Mouse (Mus musculus): ENCODE data around the gene Ccz1. TPM values are rescaled to one million over a fixed set of nuclear protein-coding genes. Genes with fewer than 3 reads are reported as not detected.

Gene Ccz1
- polyA plus RNA-seq, 1 experiment, result 13.4 TPM

DNA sequence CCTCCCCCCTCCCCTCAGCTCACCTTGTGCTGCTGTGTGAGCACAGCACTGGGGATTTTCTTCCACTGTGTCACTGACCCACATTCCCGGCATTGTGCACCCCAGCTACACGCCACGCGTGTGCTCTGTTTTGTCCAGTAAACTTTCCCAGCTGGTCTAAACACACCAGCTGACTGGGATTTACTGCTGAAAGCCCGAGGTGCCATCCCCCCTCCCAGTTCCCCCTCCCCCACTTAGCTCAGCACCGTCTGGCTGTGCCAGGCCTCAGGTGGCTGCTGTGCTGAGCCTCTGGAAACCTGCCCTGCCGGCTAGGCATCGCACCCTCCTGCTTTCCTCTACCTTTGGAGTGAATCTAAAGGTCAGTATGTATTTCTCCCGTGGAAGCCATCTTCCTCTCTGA, 33.8 kb downstream of the Ccz1 start:
- Histone ChIP-seq H3K4me1 (ENCODE audit: control insufficient read depth, insufficient read depth, low read length) (no peaks in the 10 kb centered on the region), H3K4me3 (replicated peaks; ENCODE audit: extremely low read depth, low read depth, low read length) (no peak overlapping the region)
- 33% methylated on average over 9 of the region's 9 CpGs for WGBS
- TF ChIP-seq CTCF (IDR thresholded peaks at IDR 0.05; ENCODE audit: insufficient read depth, low read length), result no peak
- no peak for DNase-seq

GRCm38 (mm10) chr5:143976726-143977431, 37.8 kb downstream of the Ccz1 start:
- Histone ChIP-seq H3K4me3 (replicated peaks; ENCODE audit: extremely low read depth, low read depth, low read length) (no peak overlapping the region), H3K4me1 (ENCODE audit: control insufficient read depth, insufficient read depth, low read length) (no peaks in the 10 kb centered on the region; the same call in 1 of the 2 replicates)
- TF ChIP-seq CTCF (IDR thresholded peaks at IDR 0.05; ENCODE audit: insufficient read depth, low read length) (no peak), POLR2A (IDR thresholded peaks at IDR 0.05; ENCODE audit: borderline replicate concordance, extremely low read depth, low read depth, low read length) (no peak)
- 57% methylated on average over 16 of the region's 16 CpGs for WGBS
- DNase-seq, result no peak

- Histone ChIP-seq H3K4me1 (ENCODE audit: control insufficient read depth, insufficient read depth, low read length) (no peaks in the 10 kb centered on the region; the same call in 1 of the 2 replicates), H3K4me3 (replicated peaks; ENCODE audit: extremely low read depth, low read depth, low read length) (no peak overlapping the region)
- 83% methylated on average over 11 of the region's 11 CpGs for WGBS
- DNase-seq, result no peak
- TF ChIP-seq POLR2A (IDR thresholded peaks at IDR 0.05; ENCODE audit: borderline replicate concordance, extremely low read depth, low read depth, low read length), result no peak
Observed at GRCm38 (mm10) chr5:143976232-143976631, 38.4 kb downstream of the Ccz1 start.

DNA sequence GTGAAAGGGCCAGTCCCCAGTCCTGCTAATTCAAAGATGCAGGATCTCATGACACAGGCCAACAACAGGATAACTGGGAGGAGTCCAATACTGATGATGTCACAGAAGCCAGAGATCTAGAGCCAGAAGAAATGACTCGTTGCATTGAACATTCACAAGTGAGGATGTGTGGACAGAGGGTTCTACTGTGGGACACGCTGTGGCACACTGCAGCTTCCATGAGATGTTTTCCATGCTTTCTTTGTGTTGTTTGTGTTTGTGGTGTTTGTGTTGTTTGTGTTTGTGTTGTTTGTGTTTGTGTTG, 39.1 kb downstream of the Ccz1 start:
- TF ChIP-seq POLR2A (IDR thresholded peaks at IDR 0.05; ENCODE audit: borderline replicate concordance, extremely low read depth, low read depth, low read length) (no peak), CTCF (IDR thresholded peaks at IDR 0.05; ENCODE audit: insufficient read depth, low read length) (no peak; the same call in 1 of the 2 replicates)
- 33% methylated on average over 2 of the region's 2 CpGs for WGBS
- Histone ChIP-seq H3K4me1 (ENCODE audit: control insufficient read depth, insufficient read depth, low read length) (no peaks in the 10 kb centered on the region; the same call in 1 of the 2 replicates), H3K4me3 (replicated peaks; ENCODE audit: extremely low read depth, low read depth, low read length) (no peak overlapping the region)
- DNase-seq, result no peak

- H3K4me3 ChIP-seq (replicated peaks; ENCODE audit: extremely low read depth, low read depth, low read length), result no peak overlapping the region
- no peaks in the 10 kb centered on the region; the same call in 1 of the 2 replicates for H3K4me1 ChIP-seq (ENCODE audit: control insufficient read depth, insufficient read depth, low read length)
- no peak for TF ChIP-seq POLR2A (IDR thresholded peaks at IDR 0.05; ENCODE audit: borderline replicate concordance, extremely low read depth, low read depth, low read length)
- TF ChIP-seq CTCF (IDR thresholded peaks at IDR 0.05; ENCODE audit: insufficient read depth, low read length), result peak; percentile 90
- 51% methylated on average over 4 of the region's 4 CpGs for WGBS
- peak; percentile 50 for DNase-seq
Observed at GRCm38 (mm10) chr5:143974931-143975630, 39.6 kb downstream of the Ccz1 start.

GRCm38 (mm10) chr5:143972628-143973027, 42.0 kb downstream of the Ccz1 start:
- H3K4me1 ChIP-seq (ENCODE audit: control insufficient read depth, insufficient read depth, low read length), result no peaks in the 10 kb centered on the region; the same call in 1 of the 2 replicates
- DNase-seq, result no peak
- WGBS, result 34% methylated on average over 3 of the region's 3 CpGs
- H3K4me3 ChIP-seq (replicated peaks; ENCODE audit: extremely low read depth, low read depth, low read length), result no peak overlapping the region
- TF ChIP-seq POLR2A (IDR thresholded peaks at IDR 0.05; ENCODE audit: borderline replicate concordance, extremely low read depth, low read depth, low read length), result no peak
- TF ChIP-seq CTCF (IDR thresholded peaks at IDR 0.05; ENCODE audit: insufficient read depth, low read length), result no peak

GRCm38 (mm10) chr5:143966671-143967070, 48.0 kb downstream of the Ccz1 start:
- no peak for DNase-seq
- TF ChIP-seq CTCF (IDR thresholded peaks at IDR 0.05; ENCODE audit: insufficient read depth, low read length) (no peak), POLR2A (IDR thresholded peaks at IDR 0.05; ENCODE audit: borderline replicate concordance, extremely low read depth, low read depth, low read length) (no peak)
- Histone ChIP-seq H3K4me3 (replicated peaks; ENCODE audit: extremely low read depth, low read depth, low read length) (no peak overlapping the region), H3K4me1 (ENCODE audit: control insufficient read depth, insufficient read depth, low read length) (no peaks in the 10 kb centered on the region)
- WGBS, result 89% methylated on average over 12 of the region's 12 CpGs

- DNase-seq, result no peak
- Histone ChIP-seq H3K4me3 (replicated peaks; ENCODE audit: extremely low read depth, low read depth, low read length) (no peak overlapping the region), H3K4me1 (ENCODE audit: control insufficient read depth, insufficient read depth, low read length) (no peaks in the 10 kb centered on the region)
- 54% methylated on average over 12 of the region's 12 CpGs for WGBS
- TF ChIP-seq CTCF (IDR thresholded peaks at IDR 0.05; ENCODE audit: insufficient read depth, low read length), result no peak
- TF ChIP-seq POLR2A (IDR thresholded peaks at IDR 0.05; ENCODE audit: borderline replicate concordance, extremely low read depth, low read depth, low read length), result no peak
Observed at GRCm38 (mm10) chr5:143965586-143966345, 48.9 kb downstream of the Ccz1 start.

DNA sequence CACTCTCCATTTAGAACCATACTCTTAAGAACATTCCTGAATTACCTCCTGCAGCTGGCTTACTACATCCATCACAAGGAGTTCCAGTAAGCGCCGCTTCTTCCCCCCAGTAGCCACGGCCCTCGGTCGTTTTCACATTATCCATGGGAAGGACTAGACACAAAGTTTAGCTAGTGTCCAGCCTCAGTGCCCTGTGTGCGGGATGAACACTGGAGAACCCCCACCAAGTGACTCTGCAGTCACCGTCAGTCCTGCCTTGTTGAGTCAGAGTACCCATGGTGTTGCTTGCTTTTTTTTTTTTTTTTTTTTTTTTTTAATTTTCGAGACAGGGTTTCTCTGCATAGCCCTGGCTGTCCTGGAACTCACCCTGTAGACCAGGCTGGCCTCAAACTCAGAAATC, 53.5 kb downstream of the Ccz1 start:
- no peak for DNase-seq
- no peak overlapping the region for H3K4me3 ChIP-seq (replicated peaks; ENCODE audit: extremely low read depth, low read depth, low read length)
- 83% methylated on average over 8 of the region's 8 CpGs for WGBS
- TF ChIP-seq CTCF (IDR thresholded peaks at IDR 0.05; ENCODE audit: insufficient read depth, low read length), result no peak
- no peak for TF ChIP-seq POLR2A (IDR thresholded peaks at IDR 0.05; ENCODE audit: borderline replicate concordance, extremely low read depth, low read depth, low read length)
- no peaks in the 10 kb centered on the region for H3K4me1 ChIP-seq (ENCODE audit: control insufficient read depth, insufficient read depth, low read length)

Measured in lung, adult 2 months (tissue).